Mouse (Mus musculus): ENCODE results near the gene Rhbdl1. TPM values are rescaled to one million over a fixed set of nuclear protein-coding genes. Genes with fewer than 3 reads are reported as not detected.

Rhbdl1 gene
- total RNA-seq, 2 experiments from 2014 or later, result 1.1 TPM; not detected in 1

- peak; percentile 31; the same call in 1 of the 2 replicates for ATAC-seq (replicated peaks; ENCODE audit: poor library complexity, severe bottlenecking)
Observed at GRCm38 (mm10) chr17:25802825-25803517, 34.1 kb downstream of the Rhbdl1 start.

- ATAC-seq (replicated peaks; ENCODE audit: poor library complexity, severe bottlenecking), result peak; percentile 62
Observed at GRCm38 (mm10) chr17:25801029-25801428, 36.1 kb downstream of the Rhbdl1 start.

GRCm38 (mm10) chr17:25796951-25797369 is 40.1 kb downstream of the Rhbdl1 start, which contains the start of gene Metrn:
Gene Metrn (minus strand): TSS chr17:25797136.
- ATAC-seq (replicated peaks; ENCODE audit: poor library complexity, severe bottlenecking), result peak; percentile 83

- no peak for ATAC-seq (replicated peaks; ENCODE audit: poor library complexity, severe bottlenecking)
Observed at GRCm38 (mm10) chr17:25796211-25796771, 40.8 kb downstream of the Rhbdl1 start.

- no peak for ATAC-seq (replicated peaks; ENCODE audit: poor library complexity, severe bottlenecking)
Observed at GRCm38 (mm10) chr17:25795609-25796092, 41.4 kb downstream of the Rhbdl1 start, which contains the start of gene AC134908.4. Gene AC134908.4 (minus strand): TSS chr17:25795659.

- no peak for ATAC-seq (replicated peaks; ENCODE audit: poor library complexity, severe bottlenecking)
Observed at GRCm38 (mm10) chr17:25794998-25795397, 42.1 kb downstream of the Rhbdl1 start.

- no peak for ATAC-seq (replicated peaks; ENCODE audit: poor library complexity, severe bottlenecking)
Observed at GRCm38 (mm10) chr17:25794197-25794596, 42.9 kb downstream of the Rhbdl1 start.

GRCm38 (mm10) chr17:25792615-25793014 is 44.5 kb downstream of the Rhbdl1 start, which contains the start of gene Fam173a:
Gene Fam173a (minus strand): TSS chr17:25792901.
- ATAC-seq (replicated peaks; ENCODE audit: poor library complexity, severe bottlenecking), result peak; percentile 44

GRCm38 (mm10) chr17:25791843-25792527 is 45.1 kb downstream of the Rhbdl1 start:
- peak; percentile 63 for ATAC-seq (replicated peaks; ENCODE audit: poor library complexity, severe bottlenecking)

GRCm38 (mm10) chr17:25791320-25791842 is 45.7 kb downstream of the Rhbdl1 start:
- no peak for ATAC-seq (replicated peaks; ENCODE audit: poor library complexity, severe bottlenecking)

- ATAC-seq (replicated peaks; ENCODE audit: poor library complexity, severe bottlenecking), result no peak
Observed at GRCm38 (mm10) chr17:25786781-25787504, 50.2 kb downstream of the Rhbdl1 start.

GRCm38 (mm10) chr17:25786280-25786679 is 50.8 kb downstream of the Rhbdl1 start, which contains the start of gene Ccdc78:
Gene Ccdc78 (plus strand): TSS chr17:25786580.
- no peak for ATAC-seq (replicated peaks; ENCODE audit: poor library complexity, severe bottlenecking)

- peak; percentile 87 for ATAC-seq (replicated peaks; ENCODE audit: poor library complexity, severe bottlenecking)
Observed at GRCm38 (mm10) chr17:25785281-25785745, 51.8 kb downstream of the Rhbdl1 start, which contains the start of gene Haghl. Gene Haghl (minus strand): TSS chr17:25785673.

Other genes starting within 250 kb of the Rhbdl1 start
- not detected in 2 replicates for gene Gng13, start 120.1 kb downstream of the Rhbdl1 start, total RNA-seq (2014; fragmentation: Nextera tagmentation)
- not detected in 2 replicates for gene Gng13, start 120.1 kb downstream of the Rhbdl1 start, total RNA-seq (2017)
- gene Chtf18, start 109.9 kb downstream of the Rhbdl1 start, total RNA-seq (2014; fragmentation: Nextera tagmentation), result 16.8 and 29.8 TPM in 2 replicates
- gene Chtf18, start 109.9 kb downstream of the Rhbdl1 start, total RNA-seq (2017), result 17.0 and 22.4 TPM in 2 replicates
- gene Rpusd1, start 109.6 kb downstream of the Rhbdl1 start, total RNA-seq (2014; fragmentation: Nextera tagmentation), result 10.9 and 15.6 TPM in 2 replicates
- 4.2 and 6.6 TPM in 2 replicates for gene Rpusd1, start 109.6 kb downstream of the Rhbdl1 start, total RNA-seq (2017)
- not detected in 2 replicates for gene Mslnl, start 101.3 kb downstream of the Rhbdl1 start, total RNA-seq (2014; fragmentation: Nextera tagmentation)
- gene Mslnl, start 101.3 kb downstream of the Rhbdl1 start, total RNA-seq (2017), result not detected in 2 replicates
- not detected in 2 replicates for gene Msln, start 82.9 kb downstream of the Rhbdl1 start, total RNA-seq (2014; fragmentation: Nextera tagmentation)
- gene Msln, start 82.9 kb downstream of the Rhbdl1 start, total RNA-seq (2017), result not detected in 2 replicates
- 22.8 and 23.5 TPM in 2 replicates for gene Narfl, start 63.5 kb downstream of the Rhbdl1 start, total RNA-seq (2014; fragmentation: Nextera tagmentation)
- gene Narfl, start 63.5 kb downstream of the Rhbdl1 start, total RNA-seq (2017), result 15.0 and 17.4 TPM in 2 replicates
- gene Haghl, start 51.6 kb downstream of the Rhbdl1 start, total RNA-seq (2014; fragmentation: Nextera tagmentation), result 24.1 and 27.6 TPM in 2 replicates
- gene Haghl, start 51.6 kb downstream of the Rhbdl1 start, total RNA-seq (2017), result 13.8 and 19.4 TPM in 2 replicates
- 0.45 TPM in 1 of 2 replicates, not detected in the other for gene Ccdc78, start 50.7 kb downstream of the Rhbdl1 start, total RNA-seq (2014; fragmentation: Nextera tagmentation)
- gene Ccdc78, start 50.7 kb downstream of the Rhbdl1 start, total RNA-seq (2017), result 0.52 TPM in 1 of 2 replicates, not detected in the other
- 85.3 and 92.7 TPM in 2 replicates for gene Fam173a, start 44.4 kb downstream of the Rhbdl1 start, total RNA-seq (2014; fragmentation: Nextera tagmentation)
- gene Fam173a, start 44.4 kb downstream of the Rhbdl1 start, total RNA-seq (2017), result 31.9 and 43.1 TPM in 2 replicates
- gene AC134908.4, start 41.6 kb downstream of the Rhbdl1 start, total RNA-seq (2014; fragmentation: Nextera tagmentation), result not detected in 2 replicates
- gene AC134908.4, start 41.6 kb downstream of the Rhbdl1 start, total RNA-seq (2017), result not detected in 2 replicates
- gene Metrn, start 40.2 kb downstream of the Rhbdl1 start, total RNA-seq (2014; fragmentation: Nextera tagmentation), result 15.8 and 23.3 TPM in 2 replicates
- 33.5 and 64.4 TPM in 2 replicates for gene Metrn, start 40.2 kb downstream of the Rhbdl1 start, total RNA-seq (2017)
- gene Fbxl16, start 28.2 kb downstream of the Rhbdl1 start, total RNA-seq (2014; fragmentation: Nextera tagmentation), result not detected in 2 replicates
- not detected in 2 replicates for gene Fbxl16, start 28.2 kb downstream of the Rhbdl1 start, total RNA-seq (2017)
- gene Wdr24, start 13.7 kb downstream of the Rhbdl1 start, total RNA-seq (2014; fragmentation: Nextera tagmentation), result 12.5 and 16.9 TPM in 2 replicates
- gene Wdr24, start 13.7 kb downstream of the Rhbdl1 start, total RNA-seq (2017), result 14.8 and 19.3 TPM in 2 replicates
- gene Jmjd8, start 8.4 kb downstream of the Rhbdl1 start, total RNA-seq (2014; fragmentation: Nextera tagmentation), result 19.5 and 23.1 TPM in 2 replicates
- 15.2 and 23.4 TPM in 2 replicates for gene Jmjd8, start 8.4 kb downstream of the Rhbdl1 start, total RNA-seq (2017)
- 112 and 131 TPM in 2 replicates for gene Stub1, start 3.9 kb downstream of the Rhbdl1 start, total RNA-seq (2014; fragmentation: Nextera tagmentation)
- gene Stub1, start 3.9 kb downstream of the Rhbdl1 start, total RNA-seq (2017), result 99.3 and 101 TPM in 2 replicates
- gene Gm20683, start 4.5 kb upstream of the Rhbdl1 start, total RNA-seq (2014; fragmentation: Nextera tagmentation), result 1.2 TPM in 1 of 2 replicates, not detected in the other
- gene Gm20683, start 4.5 kb upstream of the Rhbdl1 start, total RNA-seq (2017), result 0.41 and 1.2 TPM in 2 replicates
- 28.3 and 35.5 TPM in 2 replicates for gene Rhot2, start 7.6 kb upstream of the Rhbdl1 start, total RNA-seq (2014; fragmentation: Nextera tagmentation)
- 11.9 and 17.8 TPM in 2 replicates for gene Rhot2, start 7.6 kb upstream of the Rhbdl1 start, total RNA-seq (2017)
- 64.7 and 66.9 TPM in 2 replicates for gene Wdr90, start 24.2 kb upstream of the Rhbdl1 start, total RNA-seq (2014; fragmentation: Nextera tagmentation)
- 11.8 and 15.0 TPM in 2 replicates for gene Wdr90, start 24.2 kb upstream of the Rhbdl1 start, total RNA-seq (2017)
- gene Mcrip2, start 31.5 kb upstream of the Rhbdl1 start, total RNA-seq (2014; fragmentation: Nextera tagmentation), result 30.4 and 58.6 TPM in 2 replicates
- 11.2 and 25.8 TPM in 2 replicates for gene Mcrip2, start 31.5 kb upstream of the Rhbdl1 start, total RNA-seq (2017)
- gene Mettl26, start 37.8 kb upstream of the Rhbdl1 start, total RNA-seq (2014; fragmentation: Nextera tagmentation), result 23.4 and 27.7 TPM in 2 replicates
- gene Mettl26, start 37.8 kb upstream of the Rhbdl1 start, total RNA-seq (2017), result 9.7 and 15.2 TPM in 2 replicates
- gene Wfikkn1, start 43.6 kb upstream of the Rhbdl1 start, total RNA-seq (2014; fragmentation: Nextera tagmentation), result 2.1 TPM in 1 of 2 replicates, not detected in the other
- 1.1 and 1.3 TPM in 2 replicates for gene Wfikkn1, start 43.6 kb upstream of the Rhbdl1 start, total RNA-seq (2017)
- 9.4 and 15.9 TPM in 2 replicates for gene Rab40c, start 82.4 kb upstream of the Rhbdl1 start, total RNA-seq (2014; fragmentation: Nextera tagmentation)
- gene Rab40c, start 82.4 kb upstream of the Rhbdl1 start, total RNA-seq (2017), result 7.2 and 11.8 TPM in 2 replicates
- 63.5 and 87.9 TPM in 2 replicates for gene Pigq, start 107.6 kb upstream of the Rhbdl1 start, total RNA-seq (2014; fragmentation: Nextera tagmentation)
- gene Pigq, start 107.6 kb upstream of the Rhbdl1 start, total RNA-seq (2017), result 32.4 and 37.1 TPM in 2 replicates
- gene Nhlrc4, start 107.7 kb upstream of the Rhbdl1 start, total RNA-seq (2014; fragmentation: Nextera tagmentation), result not detected in 2 replicates
- gene Nhlrc4, start 107.7 kb upstream of the Rhbdl1 start, total RNA-seq (2017), result not detected in 2 replicates
- not detected in 2 replicates for gene A930017K11Rik, start 115.3 kb upstream of the Rhbdl1 start, total RNA-seq (2014; fragmentation: Nextera tagmentation)
- not detected in 2 replicates for gene A930017K11Rik, start 115.3 kb upstream of the Rhbdl1 start, total RNA-seq (2017)
- gene Capn15, start 148.5 kb upstream of the Rhbdl1 start, total RNA-seq (2014; fragmentation: Nextera tagmentation), result 12.5 and 16.4 TPM in 2 replicates
- 3.2 and 5.3 TPM in 2 replicates for gene Capn15, start 148.5 kb upstream of the Rhbdl1 start, total RNA-seq (2017)
- 1.3 and 3.6 TPM in 2 replicates for gene Rab11fip3, start 232.3 kb upstream of the Rhbdl1 start, total RNA-seq (2014; fragmentation: Nextera tagmentation)
- gene Rab11fip3, start 232.3 kb upstream of the Rhbdl1 start, total RNA-seq (2017), result 0.46 and 0.60 TPM in 2 replicates